Mouse (Mus musculus) left cerebral cortex, adult 18-20 months (tissue): ENCODE measurements around the gene Rbp7. TPM values are rescaled to one million over a fixed set of nuclear protein-coding genes. Genes with fewer than 3 reads are reported as not detected.

ENCODE experiments used
- DNase-seq, 2 experiments: peaks; one replicate each; pipeline ENCODE4 v3.0.0; 2021 to 2022; ENCODE audit warnings: low spot score in 2 of 2, mixed read lengths in 1 of 2
- total RNA-seq, 2 experiments: library from RNA; stranded (reverse); gene quantifications; 2 replicates each; pipeline ENCODE4 v1.2.3; 2021

The Rbp7 gene
- total RNA-seq, 2 experiments from 2014 or later, result not detected

DNA sequence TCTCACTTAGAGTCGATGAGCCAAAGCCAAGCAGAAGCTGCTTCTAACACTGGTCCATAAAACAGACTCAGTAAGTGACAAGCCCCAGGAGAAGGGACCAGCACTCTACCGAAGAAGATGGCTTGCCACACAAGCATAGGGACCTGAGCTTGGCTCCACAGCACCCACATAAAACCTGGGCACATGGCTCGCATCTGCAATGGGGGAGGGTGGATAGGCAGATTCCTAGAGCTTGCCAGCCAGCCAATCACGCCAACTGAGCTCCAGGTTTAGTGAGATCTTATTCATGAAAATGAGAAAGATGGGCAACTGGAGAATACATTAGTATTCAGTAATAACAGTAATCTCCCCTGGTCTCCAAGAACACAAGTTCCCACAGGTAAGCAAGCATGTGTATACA lies 45.0 kb downstream of the Rbp7 start:
- no peak for DNase-seq

DNA sequence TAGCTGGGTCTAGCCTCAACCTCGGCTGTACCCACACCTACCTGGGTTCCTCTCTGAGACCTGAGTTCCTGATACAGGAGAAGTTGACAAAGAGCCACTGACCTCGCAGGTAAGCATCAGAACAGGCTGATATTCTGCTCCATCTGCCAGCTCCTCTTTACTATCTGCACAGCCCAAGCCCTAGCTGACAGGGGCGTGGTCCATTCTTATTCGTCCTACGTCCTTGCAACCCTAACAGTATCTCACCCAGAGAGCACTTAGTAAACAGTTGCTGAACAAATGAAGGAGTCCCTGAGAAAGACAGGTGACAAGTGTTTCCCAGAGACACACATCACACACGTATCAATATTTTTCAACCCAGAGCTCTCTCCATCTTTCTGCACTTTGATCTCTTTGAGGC lies 46.4 kb downstream of the Rbp7 start:
- no peak for DNase-seq

- DNase-seq, result no peak
These were observed 47.3 kb downstream of the Rbp7 start for GRCm38 (mm10) chr4:149407461-149407860.

DNA sequence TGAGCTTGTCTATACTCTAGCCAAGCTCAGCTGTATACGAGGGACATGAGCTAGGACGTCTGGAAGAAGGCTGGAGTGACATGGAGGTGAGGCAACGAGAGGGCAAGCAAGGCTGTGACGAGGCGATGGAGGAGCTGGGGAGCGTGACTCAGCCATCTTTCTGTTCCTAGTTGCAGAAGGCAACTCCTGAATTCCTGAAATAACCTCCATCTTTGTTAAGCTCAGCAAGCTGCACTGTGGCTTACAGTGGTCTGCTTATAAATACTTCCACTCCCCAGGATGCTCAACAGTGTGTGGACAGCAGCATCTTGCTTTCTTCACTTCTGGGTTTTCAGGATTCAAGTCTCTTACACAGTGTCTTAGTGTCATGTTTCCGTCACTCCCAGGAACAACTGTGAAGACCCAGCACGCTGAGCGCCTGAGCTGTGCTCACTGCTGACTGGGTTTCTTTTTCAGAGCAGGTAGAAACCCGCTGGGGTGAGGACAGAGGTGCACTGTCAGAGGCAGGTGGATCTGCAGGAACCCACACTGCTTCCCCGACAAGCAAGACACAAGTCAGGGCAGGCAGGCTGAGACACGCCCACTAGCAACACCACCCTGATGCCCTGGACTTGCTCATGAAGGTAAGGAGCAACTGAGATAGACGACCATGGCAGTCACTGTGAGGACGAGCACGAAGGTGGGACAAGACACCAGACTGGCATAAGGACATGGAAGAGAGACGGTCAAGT lies 48.9 kb downstream of the Rbp7 start:
- no peak for DNase-seq

DNA sequence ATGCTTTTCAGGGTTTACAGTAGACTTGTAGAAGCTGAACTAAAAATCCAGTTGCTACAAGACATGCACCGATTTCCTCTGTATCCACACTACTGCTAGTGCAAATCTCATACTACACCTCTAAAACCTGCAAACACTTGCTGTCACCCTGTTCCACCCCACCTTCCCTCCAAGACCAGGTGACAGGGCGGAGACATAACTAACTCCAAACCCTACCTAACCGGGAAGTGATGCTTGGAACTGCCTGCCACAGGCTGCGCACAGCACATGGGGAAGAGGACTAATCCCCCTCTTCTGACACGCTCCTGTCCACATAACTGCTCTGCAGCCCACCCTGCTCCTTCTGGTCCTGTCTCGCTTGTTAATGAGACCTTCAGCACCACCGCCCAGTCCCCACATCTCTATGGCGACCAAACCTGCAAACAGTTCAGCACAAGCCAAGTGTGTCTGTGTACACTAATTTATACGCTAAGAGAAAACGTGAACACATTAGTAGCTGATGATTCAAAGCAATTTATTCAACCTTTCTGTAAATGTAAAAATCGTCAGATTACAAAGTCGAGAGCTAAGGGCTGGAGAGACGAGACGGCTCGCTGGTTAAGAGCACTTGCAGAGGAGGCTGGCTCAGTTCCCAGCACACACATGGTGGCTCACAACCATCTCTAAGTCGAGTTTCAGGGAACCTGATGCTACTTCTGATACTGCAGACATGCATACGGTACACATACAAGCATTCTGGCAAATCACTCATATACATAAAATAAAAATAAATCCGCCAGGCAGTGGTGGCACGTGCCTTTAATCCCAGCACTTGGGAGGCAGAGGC lies 49.9 kb downstream of the Rbp7 start:
- peak; percentile 56 to 69 for DNase-seq

- no peak for DNase-seq
These were observed 51.7 kb downstream of the Rbp7 start for GRCm38 (mm10) chr4:149403037-149403436.

DNA sequence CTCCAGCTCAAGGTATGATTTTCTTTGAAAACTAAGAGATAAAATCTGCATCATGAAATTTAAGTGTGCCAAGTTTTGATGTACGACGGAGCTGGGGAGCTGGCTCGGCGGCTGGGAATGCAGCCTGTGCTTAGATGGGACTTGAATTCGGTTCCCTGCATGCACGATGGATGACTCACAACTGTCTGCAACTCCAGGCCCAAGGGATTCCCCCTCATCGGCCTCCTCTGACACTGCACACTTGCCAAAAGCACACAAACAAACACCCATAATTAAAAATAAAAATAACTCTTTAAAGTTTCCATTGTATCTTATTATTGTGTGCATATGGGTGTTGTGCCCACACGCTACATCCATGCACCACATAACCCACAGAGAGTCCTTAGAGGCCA lies 53.2 kb downstream of the Rbp7 start:
- DNase-seq, result no peak

DNA sequence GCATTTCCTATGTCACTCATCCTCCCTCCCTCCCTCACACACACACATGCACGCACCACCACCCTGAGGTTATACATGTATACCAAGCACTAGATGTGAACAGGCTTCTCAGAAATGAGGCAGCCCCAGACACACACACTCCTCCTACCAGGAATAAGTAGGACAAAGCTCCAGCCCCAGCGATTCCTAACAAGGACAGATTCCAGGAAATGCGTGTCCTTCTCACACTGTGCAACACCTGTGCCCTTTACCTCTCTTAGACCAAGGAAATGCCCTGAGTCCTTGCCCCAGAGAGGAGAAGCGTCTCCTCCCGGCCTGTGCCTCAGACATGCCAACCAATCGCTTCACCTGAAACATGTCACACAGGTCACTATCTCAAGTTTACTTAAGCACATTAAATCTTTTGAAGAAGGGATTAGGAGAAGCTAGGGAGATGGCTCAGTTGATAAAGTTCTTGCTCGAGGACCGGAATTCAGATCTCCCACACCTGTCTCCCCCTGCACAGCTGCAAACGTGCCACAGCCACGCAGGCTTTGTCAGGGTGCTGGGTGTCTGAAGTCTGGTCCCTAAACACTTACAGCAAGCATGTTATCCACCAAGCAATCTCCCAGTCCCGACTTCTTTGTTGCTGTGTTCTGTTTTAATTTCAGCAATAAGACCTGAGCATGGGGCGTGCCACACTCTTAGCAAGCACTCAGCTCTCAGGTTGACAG lies 53.7 kb downstream of the Rbp7 start:
- no peak for DNase-seq

Other genes starting within 250 kb of the Rbp7 start
- 100 to 1,000 TPM; 429 to 451 TPM for gene Kif1b, start 147.3 kb downstream of the Rbp7 start, total RNA-seq
- gene Ube4b, start 28.2 kb downstream of the Rbp7 start, total RNA-seq, result 100 to 1,000 TPM; 101 to 106 TPM
- gene Tmem274, start 22.4 kb upstream of the Rbp7 start, total RNA-seq, result not detected
- gene Nmnat1, start 30.2 kb upstream of the Rbp7 start, total RNA-seq, result 1 to 10 TPM; 7.0 to 9.3 TPM
- 10 to 100 TPM; 16.4 to 16.7 TPM for gene Lzic, start 30.3 kb upstream of the Rbp7 start, total RNA-seq
- 10 to 100 TPM; 33.0 to 33.3 TPM for gene Ctnnbip1, start 63.3 kb upstream of the Rbp7 start, total RNA-seq
- gene Clstn1, start 131.5 kb upstream of the Rbp7 start, total RNA-seq, result 1,000 to 10,000 TPM; 1,374 to 1,386 TPM
- 10 to 100 TPM; 23.8 to 24.9 TPM for gene Pik3cd, start 247.6 kb upstream of the Rbp7 start, total RNA-seq